Mouse (Mus musculus) heart, adult 18-20 months (tissue): Measurements from ENCODE around the gene Ccdc39. TPM values are rescaled to one million over a fixed set of nuclear protein-coding genes. Genes with fewer than 3 reads are reported as not detected.

Experiments
- DNase-seq, 2 experiments: peaks; one replicate each; pipeline ENCODE4 v3.0.0; 2021 to 2022; ENCODE audit warnings: mixed read lengths in 1 of 2
- long read RNA-seq, 2 experiments: library from polyadenylated mRNA; stranded (forward); transcript quantifications; one replicate each; pipeline ENCODE4 v2.0.0; 2021
- total RNA-seq, 2 experiments: library from RNA; stranded (reverse); gene quantifications; 2 replicates each; pipeline ENCODE4 v1.2.3; 2021

Ccdc39 gene
- total RNA-seq: under 1 TPM; 0.25 to 0.69 TPM
- long read RNA-seq, experiment 1, partial matches to known transcripts: 0 of 1 reads
- long read RNA-seq, experiment 1, other reads (novel, unspliced or antisense): 1 of 1 reads
- long read RNA-seq, experiment 2: 0 reads

- DNase-seq: peak; percentile 74 to 78
Observed at GRCm38 (mm10) chr3:33843801-33844632, at the start of gene Ccdc39. Gene Ccdc39 (minus strand): TSS chr3:33844310.

GRCm38 (mm10) chr3:33893433-33893832 lies 49.3 kb upstream of the Ccdc39 start:
- DNase-seq: no peak

GRCm38 (mm10) chr3:33887438-33887837 lies 43.3 kb upstream of the Ccdc39 start:
- no peak for DNase-seq

- no peak for DNase-seq
Observed at GRCm38 (mm10) chr3:33883105-33883504, 39.0 kb upstream of the Ccdc39 start.

- DNase-seq: no peak
Observed at GRCm38 (mm10) chr3:33882695-33883094, 38.6 kb upstream of the Ccdc39 start.

GRCm38 (mm10) chr3:33878661-33879060 lies 34.6 kb upstream of the Ccdc39 start:
- DNase-seq: no peak

- no peak for DNase-seq
Observed at GRCm38 (mm10) chr3:33874456-33875286, 30.6 kb upstream of the Ccdc39 start.

GRCm38 (mm10) chr3:33873837-33874236 lies 29.7 kb upstream of the Ccdc39 start:
- no peak for DNase-seq

- DNase-seq: no peak
Observed at GRCm38 (mm10) chr3:33873366-33873765, 29.3 kb upstream of the Ccdc39 start.

GRCm38 (mm10) chr3:33864000-33864540 lies 20.0 kb upstream of the Ccdc39 start:
- DNase-seq: no peak

GRCm38 (mm10) chr3:33858939-33859338 lies 14.8 kb upstream of the Ccdc39 start:
- DNase-seq: no peak

- no peak for DNase-seq
Observed at GRCm38 (mm10) chr3:33853062-33853461, 9.0 kb upstream of the Ccdc39 start.

- DNase-seq: no peak
Observed at GRCm38 (mm10) chr3:33850856-33851255, 6.7 kb upstream of the Ccdc39 start.

GRCm38 (mm10) chr3:33846639-33847038 lies 2.5 kb upstream of the Ccdc39 start:
- DNase-seq: no peak

GRCm38 (mm10) chr3:33838877-33839276 lies 5.2 kb downstream of the Ccdc39 start:
- no peak for DNase-seq

- no peak for DNase-seq
Observed at GRCm38 (mm10) chr3:33836576-33836975, 7.5 kb downstream of the Ccdc39 start.

GRCm38 (mm10) chr3:33832351-33832750 lies 11.8 kb downstream of the Ccdc39 start:
- DNase-seq: no peak

- peak; percentile 18 to 33 for DNase-seq
Observed at GRCm38 (mm10) chr3:33824135-33824946, 19.8 kb downstream of the Ccdc39 start.

GRCm38 (mm10) chr3:33807151-33807550 lies 37.0 kb downstream of the Ccdc39 start:
- DNase-seq: no peak

- no peak for DNase-seq
Observed at GRCm38 (mm10) chr3:33800513-33800820, 43.6 kb downstream of the Ccdc39 start.

GRCm38 (mm10) chr3:33799617-33800512 lies 44.2 kb downstream of the Ccdc39 start, which contains the start of gene Ttc14:
Gene Ttc14 (plus strand): TSS chr3:33799832.
- peak; percentile 98 to 100 for DNase-seq
